Mouse (Mus musculus) stomach, postnatal 0 days (tissue): ENCODE data around the gene Abhd8. TPM values are rescaled to one million over a fixed set of nuclear protein-coding genes. Genes with fewer than 3 reads are reported as not detected.

Experiments used
- ATAC-seq: fragments of 200-750 bp; cut with Nextera tagmentation; 2 replicates; pipeline ENCODE4 v1.8.0; 2017; ENCODE audit not compliant: low FRiP score, low TSS enrichment
- DNase-seq: peaks from one replicate; pipeline ENCODE4 v3.0.0-alpha.2; 2016; ENCODE audit warnings: low spot score
- H3K27ac ChIP-seq: fragments of 300-500 bp; sonication (generic); replicated peaks from 2 replicates; pipeline ENCODE4 v1.5.1; 2014; ENCODE audit warnings: mild to moderate bottlenecking, control low read depth
- H3K27me3 ChIP-seq: fragments of 300-500 bp; sonication (generic); 2 replicates; pipeline ENCODE4 v1.6.1; 2014; ENCODE audit warnings: low read length; ENCODE audit not compliant: control insufficient read depth, insufficient read depth
- H3K36me3 ChIP-seq: fragments of 300-500 bp; sonication (generic); 2 replicates; pipeline ENCODE4 v1.6.1; 2014; ENCODE audit warnings: low read length, mixed read lengths; ENCODE audit not compliant: control insufficient read depth, insufficient read depth
- H3K4me1 ChIP-seq: fragments of 300-500 bp; sonication (generic); replicated peaks from 2 replicates; pipeline ENCODE4 v1.6.1; 2014; ENCODE audit warnings: antibody characterized with exemption; ENCODE audit not compliant: control insufficient read depth, insufficient read depth
- H3K4me2 ChIP-seq: fragments of 300-500 bp; sonication (generic); replicated peaks from 2 replicates; pipeline ENCODE4 v1.6.1; 2014; ENCODE audit warnings: low read depth, mild to moderate bottlenecking, control low read depth, moderate library complexity
- H3K4me3 ChIP-seq: fragments of 300-500 bp; sonication (generic); 2 replicates; pipeline ENCODE4 v1.5.1; 2014; ENCODE audit warnings: low read depth, low read length, control low read depth
- H3K9ac ChIP-seq: fragments of 300-500 bp; sonication (generic); 2 replicates; pipeline ENCODE4 v1.6.1; 2014; ENCODE audit warnings: mild to moderate bottlenecking, low read length, control low read depth, mixed read lengths
- H3K9me3 ChIP-seq: fragments of 300-500 bp; sonication (generic); 2 replicates; pipeline ENCODE4 v1.6.1; 2016; ENCODE audit warnings: low read length; ENCODE audit not compliant: control insufficient read depth
- CTCF ChIP-seq: IDR thresholded peaks from 2 replicates; pipeline ENCODE4 v1.5.1; 2016; ENCODE audit warnings: antibody characterized with exemption, low read depth, mild to moderate bottlenecking, moderate library complexity
- EP300 ChIP-seq: optimal IDR thresholded peaks from 2 replicates; pipeline ENCODE3; 2016; ENCODE audit warnings: antibody characterized with exemption
- WGBS: fragments of 180-500 bp; shearing (Covaris S2); extraction: QIAGEN DNeasy Blood & Tissue Kit; methylation state at CpG from one replicate; pipeline ENCODE4 v1.1.7; 2014; 5-methylcytosine and 5-hydroxymethylcytosine counted together
- polyA plus RNA-seq: library from polyadenylated mRNA; unstranded; fragments of >200 nt; fragmentation: Nextera tagmentation; extraction: Ambion mirVana; gene quantifications from 2 replicates; pipeline ENCODE4 v1.2.1, GENCODE M21; 2015

The Abhd8 gene
- polyA plus RNA-seq, 1 experiment from 2014 or later = 22.1 TPM

DNA sequence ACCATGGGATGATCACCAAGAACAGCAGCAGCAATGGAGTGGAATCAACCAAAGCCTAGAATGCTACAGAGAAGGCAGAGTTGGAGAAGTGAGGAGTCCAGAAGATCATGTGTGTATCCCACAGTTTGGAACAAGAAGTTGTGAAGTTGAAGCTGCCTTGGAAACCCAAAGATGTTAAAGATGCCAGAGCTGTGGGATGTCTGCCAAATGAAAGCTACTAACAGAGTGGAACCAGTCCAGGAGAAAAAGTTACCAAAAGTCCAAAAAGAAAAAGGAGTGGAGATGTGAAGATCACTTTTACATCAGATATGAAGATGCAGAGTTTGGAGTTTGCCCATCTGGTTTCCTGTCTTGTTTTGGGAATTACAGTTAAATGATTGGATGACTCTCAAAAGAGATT lies 41.3 kb downstream of the Abhd8 start:
- H3K27me3 ChIP-seq = no peaks in the 10 kb centered on the region
- TF ChIP-seq EP300 = no peak
- H3K9ac ChIP-seq = no peak overlapping the region
- H3K9me3 ChIP-seq = no peaks in the 10 kb centered on the region
- DNase-seq (no peak), ATAC-seq (no peak)
- no peaks in the 10 kb centered on the region for H3K36me3 ChIP-seq
- no peaks in the 10 kb centered on the region for H3K4me1 ChIP-seq
- no peak overlapping the region for H3K4me3 ChIP-seq
- no peak overlapping the region for H3K4me2 ChIP-seq
- H3K27ac ChIP-seq = no peak overlapping the region

DNA sequence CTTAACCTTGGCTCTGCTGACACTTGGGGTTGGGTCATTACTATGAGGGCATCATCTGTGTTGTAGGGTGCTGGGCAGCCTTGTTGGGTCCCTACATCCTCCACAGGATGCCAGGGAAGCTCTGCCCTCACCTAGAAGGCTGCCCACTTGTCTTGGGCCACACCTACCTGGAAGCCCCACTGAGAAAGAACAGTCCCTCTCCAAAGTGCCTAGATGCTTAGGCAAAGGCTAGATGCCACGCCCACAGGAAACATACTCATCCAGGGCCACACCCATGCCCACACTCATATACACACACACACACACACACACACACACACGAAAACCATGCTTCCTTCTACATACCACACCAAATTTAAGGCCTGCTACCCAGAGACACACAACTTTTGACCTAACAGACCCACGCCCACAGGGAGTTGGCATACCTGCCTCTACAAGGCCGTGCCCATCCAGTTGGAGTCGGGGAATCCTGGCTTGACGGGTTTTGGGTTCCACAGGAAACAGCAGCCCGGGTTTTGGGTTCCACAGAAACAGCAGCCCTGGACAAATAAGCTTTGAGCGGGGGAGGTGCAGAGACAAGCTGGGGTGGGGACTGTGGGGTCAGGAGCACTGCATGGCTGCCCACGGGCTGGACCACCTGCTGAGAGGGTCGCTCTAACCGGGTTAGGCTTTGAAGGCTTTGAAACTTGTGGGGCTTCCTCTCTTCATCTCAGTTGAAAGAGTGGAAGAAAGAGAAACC lies 51.8 kb downstream of the Abhd8 start:
- ATAC-seq (peak; percentile 26; the same call in 1 of the 2 replicates), DNase-seq (no peak)
- no peaks in the 10 kb centered on the region for H3K9me3 ChIP-seq
- 40% methylated on average over 11 of the region's 11 CpGs for WGBS
- H3K36me3 ChIP-seq = peaks cover 3% of the 10 kb centered on the region
- TF ChIP-seq EP300 (no peak), CTCF (no peak)
- H3K27ac ChIP-seq = no peak overlapping the region
- no peak overlapping the region for H3K9ac ChIP-seq
- H3K4me2 ChIP-seq = no peak overlapping the region
- 0 out of 2 replicates have a peak, but pooled peaks cover 2% of the 10 kb centered on the region for H3K4me1 ChIP-seq
- no peak overlapping the region for H3K4me3 ChIP-seq
- no peaks in the 10 kb centered on the region for H3K27me3 ChIP-seq

DNA sequence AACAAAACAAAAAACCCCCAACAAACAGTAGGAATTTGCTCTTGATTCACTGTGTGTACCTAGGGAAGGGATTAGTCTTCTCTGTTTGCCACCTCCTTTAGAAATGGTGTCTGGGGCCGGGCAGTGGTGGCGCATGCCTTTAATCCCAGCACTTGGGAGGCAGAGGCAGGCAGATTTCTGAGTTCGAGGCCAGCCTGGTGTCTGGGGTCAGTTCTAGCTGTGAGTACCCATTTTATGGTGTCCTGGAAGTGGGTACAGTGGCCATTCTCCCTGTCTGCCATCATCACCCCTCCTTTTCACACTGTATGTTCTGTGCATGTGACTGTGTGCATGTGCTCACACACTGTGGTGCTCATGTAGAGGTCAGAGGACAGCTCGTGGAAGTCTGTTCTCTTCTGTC lies 55.2 kb downstream of the Abhd8 start:
- no peak overlapping the region for H3K4me2 ChIP-seq
- no peak overlapping the region for H3K27ac ChIP-seq
- ATAC-seq (no peak), DNase-seq (no peak)
- WGBS = 90% methylated on average over 4 of the region's 4 CpGs
- no peak overlapping the region for H3K4me3 ChIP-seq
- TF ChIP-seq EP300 (no peak), CTCF (no peak)
- no peak overlapping the region for H3K9ac ChIP-seq
- peaks cover 3% of the 10 kb centered on the region for H3K36me3 ChIP-seq
- no peaks in the 10 kb centered on the region for H3K9me3 ChIP-seq
- peaks cover 11% of the 10 kb centered on the region for H3K4me1 ChIP-seq
- H3K27me3 ChIP-seq = no peaks in the 10 kb centered on the region

DNA sequence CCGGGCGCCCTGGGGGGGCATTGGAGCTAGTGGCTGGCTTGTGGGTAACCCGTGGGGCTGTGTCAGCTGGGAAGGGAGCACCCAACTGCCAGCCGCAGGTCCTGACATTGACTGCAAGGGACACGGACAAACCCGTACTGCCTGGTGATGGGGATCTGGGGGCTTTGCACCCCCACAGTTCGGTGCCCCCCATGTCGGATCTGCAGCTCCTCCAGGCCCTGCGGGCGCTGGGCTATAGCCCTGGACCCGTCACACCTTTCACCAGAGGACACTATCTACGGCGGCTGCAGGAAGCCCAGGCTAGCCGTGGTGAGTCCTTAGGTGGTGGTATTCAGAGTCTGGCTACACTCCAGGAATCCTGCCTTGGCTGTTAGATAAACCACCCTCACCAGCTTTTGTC lies 56.0 kb downstream of the Abhd8 start:
- DNase-seq = no peak
- H3K9me3 ChIP-seq = no peaks in the 10 kb centered on the region
- H3K4me2 ChIP-seq = no peak overlapping the region
- no peak overlapping the region for H3K9ac ChIP-seq
- H3K4me1 ChIP-seq = peaks cover 11% of the 10 kb centered on the region
- no peaks in the 10 kb centered on the region for H3K27me3 ChIP-seq
- no peak overlapping the region for H3K27ac ChIP-seq
- H3K4me3 ChIP-seq = no peak overlapping the region
- no peak for ATAC-seq
- no peak for TF ChIP-seq CTCF
- no peak for TF ChIP-seq EP300
- 93% methylated on average over 14 of the region's 14 CpGs for WGBS
- H3K36me3 ChIP-seq = peaks cover 3% of the 10 kb centered on the region

Other genes starting within 250 kb of the Abhd8 start
- gene Myo9b, start 190.9 kb downstream of the Abhd8 start, polyA plus RNA-seq = 5.8 and 6.0 TPM in 2 replicates
- 24.8 and 29.0 TPM in 2 replicates for gene Haus8, start 190.7 kb downstream of the Abhd8 start, polyA plus RNA-seq
- gene Use1, start 96.8 kb downstream of the Abhd8 start, polyA plus RNA-seq = 97.1 and 107 TPM in 2 replicates
- gene Ocel1, start 92.4 kb downstream of the Abhd8 start, polyA plus RNA-seq = 8.2 and 9.1 TPM in 2 replicates
- gene Nr2f6, start 81.7 kb downstream of the Abhd8 start, polyA plus RNA-seq = 47.0 and 56.1 TPM in 2 replicates
- 4.1 and 4.5 TPM in 2 replicates for gene Ushbp1, start 67.9 kb downstream of the Abhd8 start, polyA plus RNA-seq
- 54.7 and 61.7 TPM in 2 replicates for gene Babam1, start 66.8 kb downstream of the Abhd8 start, polyA plus RNA-seq
- gene Ankle1, start 57.6 kb downstream of the Abhd8 start, polyA plus RNA-seq = 5.0 and 6.4 TPM in 2 replicates
- 127 and 137 TPM in 2 replicates for gene Mrpl34, start 1.3 kb upstream of the Abhd8 start, polyA plus RNA-seq
- gene Dda1, start 5.5 kb upstream of the Abhd8 start, polyA plus RNA-seq = 72.5 and 74.5 TPM in 2 replicates
- gene Ano8, start 22.3 kb upstream of the Abhd8 start, polyA plus RNA-seq = 0.68 and 1.1 TPM in 2 replicates
- gene Gtpbp3, start 24.4 kb upstream of the Abhd8 start, polyA plus RNA-seq = 7.2 and 8.2 TPM in 2 replicates
- 56.3 and 60.9 TPM in 2 replicates for gene Plvap, start 48.1 kb upstream of the Abhd8 start, polyA plus RNA-seq
- gene Ccdc194, start 62.1 kb upstream of the Abhd8 start, polyA plus RNA-seq = 0.29 and 0.46 TPM in 2 replicates
- 32.8 and 34.2 TPM in 2 replicates for gene Bst2, start 73.8 kb upstream of the Abhd8 start, polyA plus RNA-seq
- 103 TPM in 2 replicates for gene Mvb12a, start 79.3 kb upstream of the Abhd8 start, polyA plus RNA-seq
- gene Tmem221, start 95.2 kb upstream of the Abhd8 start, polyA plus RNA-seq = 1.0 and 1.4 TPM in 2 replicates
- gene Nxnl1, start 102.9 kb upstream of the Abhd8 start, polyA plus RNA-seq = 0.04 and 0.05 TPM in 2 replicates
- 26.5 and 27.4 TPM in 2 replicates for gene Slc27a1, start 105.2 kb upstream of the Abhd8 start, polyA plus RNA-seq
- 221 and 223 TPM in 2 replicates for gene Pgls, start 128.5 kb upstream of the Abhd8 start, polyA plus RNA-seq
- 0.99 and 1.4 TPM in 2 replicates for gene Fam129c, start 134.0 kb upstream of the Abhd8 start, polyA plus RNA-seq
- 40.3 and 41.1 TPM in 2 replicates for gene Colgalt1, start 147.3 kb upstream of the Abhd8 start, polyA plus RNA-seq
- 0.46 and 0.52 TPM in 2 replicates for gene Unc13a, start 208.1 kb upstream of the Abhd8 start, polyA plus RNA-seq
- gene Jak3, start 212.6 kb upstream of the Abhd8 start, polyA plus RNA-seq = 4.6 and 5.4 TPM in 2 replicates
- gene Insl3, start 225.6 kb upstream of the Abhd8 start, polyA plus RNA-seq = 1.9 and 2.6 TPM in 2 replicates
- gene B3gnt3, start 238.1 kb upstream of the Abhd8 start, polyA plus RNA-seq = 35.9 and 36.9 TPM in 2 replicates